Mouse (Mus musculus) layer of hippocampus, postnatal 14 days (tissue): ENCODE data around the gene Edn2. TPM values are rescaled to one million over a fixed set of nuclear protein-coding genes. Genes with fewer than 3 reads are reported as not detected.

ENCODE experiments used
- DNase-seq, 2 experiments: peaks; one replicate each; pipeline ENCODE4 v3.0.0; 2021 to 2022; ENCODE audit warnings: low spot score in 2 of 2, mixed read lengths in 1 of 2
- long read RNA-seq, 2 experiments: library from polyadenylated mRNA; stranded (forward); transcript quantifications; one replicate each; pipeline ENCODE4 v2.0.0; 2021
- total RNA-seq, 2 experiments: library from RNA; stranded (reverse); gene quantifications; 2 replicates each; pipeline ENCODE4 v1.2.3; 2021

The Edn2 gene
- not detected for total RNA-seq
- long read RNA-seq, experiment 1, result 0 reads
- long read RNA-seq, experiment 2, result 0 reads

GRCm38 (mm10) chr4:120161166-120161949, at the start of gene Edn2:
TSS of gene Edn2 (plus strand) at chr4:120161206.
- DNase-seq, result no peak

- DNase-seq, result no peak
Observed at GRCm38 (mm10) chr4:120115516-120115915, 45.5 kb upstream of the Edn2 start.

DNA sequence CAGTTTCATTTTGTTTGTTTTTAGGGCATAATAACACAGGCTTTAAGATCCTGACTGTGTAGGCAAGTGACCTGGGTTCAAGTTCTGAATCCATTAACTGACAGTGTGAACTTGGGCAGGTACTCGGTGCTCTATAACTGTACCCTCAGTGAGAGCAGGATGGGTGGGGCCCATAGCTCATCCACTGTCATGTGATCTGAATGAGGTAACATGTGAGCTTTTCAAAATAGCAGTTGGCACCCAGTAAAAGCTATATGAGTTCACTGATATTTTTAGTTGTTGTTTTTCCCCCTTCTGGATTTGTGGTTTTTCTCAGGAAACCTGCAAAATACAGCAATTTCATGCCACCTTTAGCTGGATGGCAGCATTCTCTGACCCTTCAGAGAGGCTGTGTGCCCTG, 44.7 kb upstream of the Edn2 start:
- no peak for DNase-seq

DNA sequence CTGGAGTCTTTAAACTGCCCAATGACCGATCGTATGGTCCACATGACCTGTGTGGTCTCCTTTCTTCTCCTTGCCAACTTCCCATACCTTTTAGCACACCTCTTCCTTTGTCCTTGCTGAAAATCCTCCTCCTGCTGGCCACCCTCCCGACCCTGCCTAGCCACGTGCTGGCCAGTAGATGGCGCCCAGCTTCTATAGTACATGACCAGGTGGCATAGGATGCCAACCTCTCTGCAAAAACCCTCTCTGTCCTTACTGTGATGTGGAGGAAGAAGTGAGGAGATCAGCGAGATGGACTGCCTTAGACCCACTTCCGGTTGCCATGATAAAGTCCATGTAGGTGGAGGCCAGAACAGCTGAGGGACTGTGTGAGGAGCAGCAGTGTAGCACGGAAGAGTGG, 40.7 kb upstream of the Edn2 start:
- DNase-seq, result peak in 1 of 2 experiments; percentile 41

- no peak for DNase-seq
Observed at GRCm38 (mm10) chr4:120124656-120125055, 36.4 kb upstream of the Edn2 start.

DNA sequence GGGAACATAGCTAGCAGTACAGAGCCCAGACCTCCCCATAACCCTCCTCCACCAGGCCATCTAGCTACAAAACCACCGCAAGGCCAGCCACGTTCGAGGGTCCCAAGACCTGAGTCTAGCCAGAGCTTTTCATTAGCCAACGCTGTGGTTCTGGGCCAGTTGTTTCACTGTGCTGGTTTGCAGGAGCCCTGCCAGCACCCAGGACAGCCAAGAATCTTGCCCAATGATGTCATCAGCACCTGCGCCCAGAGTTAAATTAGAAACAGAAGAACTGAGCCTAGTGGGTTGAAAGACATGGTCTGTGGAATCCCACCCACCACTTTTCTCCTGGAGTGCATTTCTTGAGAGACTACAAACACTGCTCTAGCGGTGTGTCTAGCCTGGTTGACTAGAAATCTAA, 35.0 kb upstream of the Edn2 start:
- peak in 1 of 2 experiments; percentile 48 for DNase-seq

DNA sequence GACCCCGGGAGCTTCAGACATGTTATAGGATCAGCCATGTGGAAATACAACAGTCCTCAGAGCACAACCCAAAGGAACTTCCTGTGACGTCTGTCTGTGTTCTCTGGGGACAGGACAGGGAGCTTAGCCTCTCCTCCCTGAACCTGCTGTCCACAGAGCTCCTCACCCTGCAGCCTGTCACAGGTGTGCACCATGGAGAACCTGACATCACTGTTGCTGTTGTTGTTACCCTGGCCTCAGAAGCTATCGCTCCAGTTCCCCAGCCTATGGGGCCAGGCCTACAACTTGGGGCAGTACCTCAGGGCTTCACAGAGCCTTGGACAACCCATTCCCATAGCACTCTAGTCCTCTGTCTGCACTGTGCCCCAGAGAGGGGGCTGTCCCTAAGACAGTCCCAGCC, 33.7 kb upstream of the Edn2 start:
- DNase-seq, result no peak

DNA sequence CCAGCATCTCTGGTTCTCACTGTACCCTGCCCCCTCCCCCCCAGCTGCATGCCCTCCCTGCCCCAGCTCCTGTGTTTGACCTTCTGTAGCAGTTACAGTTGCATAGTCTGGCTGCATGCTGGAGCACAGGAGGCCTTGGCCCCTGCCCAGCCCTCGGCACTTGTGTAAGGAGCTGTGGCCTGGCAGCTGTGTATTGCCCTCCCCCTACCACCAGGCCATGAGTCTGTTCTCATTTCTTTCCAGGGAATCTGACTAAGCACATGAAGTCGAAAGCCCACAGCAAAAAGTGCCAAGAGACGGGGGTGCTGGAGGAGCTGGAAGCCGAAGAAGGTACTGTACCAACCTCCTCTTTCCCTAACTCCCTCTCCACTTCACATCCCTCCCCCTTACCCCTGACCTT, 33.0 kb upstream of the Edn2 start:
- DNase-seq, result no peak

- peak; percentile 63 to 70 for DNase-seq
Observed at GRCm38 (mm10) chr4:120129233-120129885, 31.6 kb upstream of the Edn2 start.

DNA sequence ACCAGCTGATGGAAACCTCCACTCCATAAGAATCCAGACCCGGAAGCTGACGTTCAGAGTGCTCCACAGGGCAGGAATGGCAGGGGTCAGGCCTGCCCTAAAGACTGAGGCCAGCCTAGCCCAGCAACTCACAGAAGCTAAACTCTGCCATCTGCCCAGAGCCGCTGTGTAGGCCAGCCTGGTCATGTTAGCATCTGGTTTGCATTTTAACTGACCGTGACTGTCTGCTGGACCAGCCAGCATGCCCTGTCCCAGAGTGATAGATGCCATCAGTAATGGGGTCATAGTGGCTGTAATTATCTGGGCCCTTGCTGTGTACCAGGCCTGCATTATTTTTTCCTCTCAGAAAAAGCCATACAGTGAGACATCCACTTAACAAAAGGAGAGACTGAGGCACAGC, 30.1 kb upstream of the Edn2 start:
- no peak for DNase-seq

GRCm38 (mm10) chr4:120131441-120132220, 29.4 kb upstream of the Edn2 start:
- no peak for DNase-seq

DNA sequence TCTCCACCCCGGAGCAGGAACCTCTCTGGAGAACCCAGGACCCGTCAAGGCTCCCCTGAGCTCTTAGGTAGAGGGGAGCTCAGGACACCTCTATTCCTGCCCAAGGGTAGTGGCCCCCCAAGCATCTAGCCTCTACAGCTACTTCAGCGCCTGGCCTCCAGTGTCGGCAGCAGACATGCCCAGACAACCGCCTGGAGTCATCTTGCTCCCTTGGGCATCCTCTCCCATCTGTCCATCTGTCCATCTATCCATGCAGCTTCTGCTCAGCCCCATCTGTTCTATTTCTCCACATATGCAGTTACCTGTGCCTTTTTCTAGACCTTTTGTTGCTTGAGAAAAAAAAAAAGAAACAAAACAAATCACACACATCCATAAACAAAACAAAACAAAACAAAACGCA, 26.8 kb upstream of the Edn2 start:
- no peak for DNase-seq

GRCm38 (mm10) chr4:120141810-120142209, 19.2 kb upstream of the Edn2 start:
- no peak for DNase-seq

GRCm38 (mm10) chr4:120142905-120143304, 18.1 kb upstream of the Edn2 start:
- no peak for DNase-seq

DNA sequence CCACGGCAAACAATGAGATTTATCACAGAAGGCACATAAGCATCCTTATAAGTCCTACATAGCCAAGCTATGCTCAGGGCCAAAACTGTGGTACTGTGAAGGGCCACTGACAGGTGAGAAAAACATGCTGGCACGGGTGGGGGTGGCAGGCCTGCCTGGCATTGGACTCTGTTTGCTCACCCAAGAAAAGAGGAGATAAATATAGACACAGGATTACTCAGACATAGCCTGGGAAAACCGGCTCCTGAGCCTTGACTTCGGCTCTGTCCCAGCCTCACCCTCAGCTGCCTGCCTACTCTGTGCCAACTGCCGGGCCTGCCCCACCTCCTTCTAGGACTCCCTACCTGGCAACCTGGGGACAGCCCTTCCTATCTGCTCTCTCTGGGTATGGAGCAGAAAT, 16.7 kb upstream of the Edn2 start:
- no peak for DNase-seq

DNA sequence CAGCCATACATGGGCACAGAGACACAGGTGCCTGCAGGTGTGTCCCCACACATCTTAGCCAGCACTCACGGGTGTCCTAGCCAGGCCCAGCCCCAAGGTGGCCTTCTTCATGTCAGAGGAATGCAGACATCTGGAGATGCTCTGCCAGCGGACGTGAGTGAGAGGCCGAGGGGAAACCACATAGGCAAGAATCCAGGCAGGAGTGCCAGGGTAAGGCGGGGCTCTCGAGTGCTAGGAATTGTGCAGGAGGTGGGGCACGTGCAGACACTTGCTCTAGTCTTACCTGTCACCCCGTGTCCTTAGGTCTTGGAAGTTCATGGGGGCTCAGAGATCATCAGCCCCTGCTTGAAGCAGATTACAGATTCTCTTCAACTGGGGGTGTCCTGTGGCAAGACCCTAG, 15.1 kb upstream of the Edn2 start:
- no peak for DNase-seq

GRCm38 (mm10) chr4:120148291-120149141, 12.5 kb upstream of the Edn2 start:
- peak; percentile 55 to 61 for DNase-seq

GRCm38 (mm10) chr4:120149142-120149524, 11.9 kb upstream of the Edn2 start:
- no peak for DNase-seq

DNA sequence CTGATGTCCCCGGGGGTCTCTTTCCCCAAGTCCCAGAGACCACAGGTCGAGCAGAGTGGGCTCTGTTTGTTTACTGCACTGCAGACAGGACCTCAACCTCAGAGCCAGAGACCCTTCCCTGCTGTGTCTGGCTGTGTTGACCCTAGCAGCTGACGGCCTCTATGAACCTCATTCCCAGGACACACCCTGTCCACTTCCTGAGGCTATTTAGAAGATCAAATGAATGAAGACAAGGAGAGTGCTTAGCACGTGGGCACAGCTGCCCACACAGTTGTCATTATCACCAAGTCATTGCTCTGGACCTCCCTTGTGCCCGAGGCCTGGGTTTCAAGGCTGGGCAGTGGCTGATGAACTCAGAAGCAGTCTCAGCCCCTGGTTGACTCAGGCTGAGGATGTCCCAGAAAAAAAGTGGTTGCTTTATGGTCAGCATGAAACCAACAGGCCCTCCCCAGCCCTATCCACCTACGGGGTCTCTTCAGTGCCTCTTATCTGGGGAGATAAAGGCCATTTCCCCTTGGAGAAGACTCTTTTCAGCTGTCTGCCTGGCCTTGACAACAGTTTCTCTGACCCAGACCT, 10.6 kb upstream of the Edn2 start:
- no peak for DNase-seq

DNA sequence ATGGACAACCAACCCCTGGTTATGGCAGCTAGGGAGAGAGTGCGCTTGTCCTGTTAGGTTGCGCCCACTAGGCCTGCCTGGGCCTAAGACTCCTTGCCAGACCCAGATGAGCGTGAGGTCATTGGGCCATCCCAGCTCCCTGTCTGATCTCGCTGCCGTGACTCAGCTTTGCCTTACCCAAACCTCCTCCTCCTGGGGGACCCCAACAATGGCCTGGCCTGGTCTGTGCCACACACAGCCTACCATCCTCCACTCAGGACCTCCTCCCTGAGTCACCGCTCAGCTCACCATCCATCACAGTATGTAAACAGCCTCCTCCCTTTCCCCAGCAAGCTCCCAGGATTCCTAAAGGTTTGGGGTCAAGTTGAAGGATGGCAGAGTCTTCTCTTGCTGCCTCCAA, 9.1 kb upstream of the Edn2 start:
- no peak for DNase-seq

- DNase-seq, result no peak
Observed at GRCm38 (mm10) chr4:120152648-120153047, 8.4 kb upstream of the Edn2 start.
